11 mouse cellular contexts compared by ENCODE assay signal in the genomic region with DNA sequence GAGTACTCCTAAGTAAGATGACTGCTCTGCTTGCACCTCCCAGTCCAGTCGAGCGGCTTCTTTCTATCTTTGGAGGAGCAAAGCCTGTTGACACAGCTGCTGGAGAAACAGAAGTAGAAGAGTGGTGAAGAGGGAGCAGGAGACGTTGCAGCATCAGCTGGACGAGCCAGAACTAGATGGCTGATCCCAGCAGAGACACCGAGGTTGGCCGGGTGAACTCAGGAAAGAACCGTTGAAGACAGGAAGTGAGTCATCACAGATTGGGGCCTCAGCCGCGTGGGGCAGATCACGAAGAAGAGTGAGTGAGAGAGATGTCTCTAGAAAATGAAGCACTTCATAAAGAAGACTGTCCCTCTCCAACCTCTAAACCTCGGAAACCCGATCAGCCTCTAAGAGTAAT. TPM values are rescaled to one million over a fixed set of nuclear protein-coding genes. Genes with fewer than 3 reads are reported as not detected.
A peak's percentile ranks its signal among the peaks of the same experiment; 100 is the strongest.
DNase-seq lines count a peak whose midpoint lies in the region; ATAC-seq and TF ChIP-seq lines count a peak whose summit lies in the region.
"Had no signal": no experiment of that assay in that cellular context is flagged by ENCODE, and none has a peak within 500 bp of the region (broad histone marks: within the 10 kb centered on the region; RNA-seq: fewer than 3 reads in every experiment).

No protein-coding gene starts in this region.

- no peak for TF ChIP-seq CTCF in lung, postnatal 0 days (IDR thresholded peaks at IDR 0.05)

- H3K9ac ChIP-seq in lung, postnatal 0 days (replicated peaks; ENCODE audit: low read depth) = no peak overlapping the region
- no peak overlapping the region for H3K9ac ChIP-seq in intestine, embryonic 15.5 days
- H3K9ac ChIP-seq: forebrain, embryonic 12.5 days; hindbrain, embryonic 15.5 days; liver, embryonic 13.5 days had no signal

- peak; percentile 66 for DNase-seq in lung, postnatal 0 days (ENCODE audit: low spot score)
- no peak for DNase-seq in lung, postnatal 14 days
- DNase-seq in embryo, embryonic 10.5 days (ENCODE audit: low spot score) = no peak
- DNase-seq in layer of hippocampus, adult 9-11 months = no peak
- DNase-seq: cerebellum, postnatal 10 days; liver, embryonic 13.5 days had no signal

- H3K79me2 ChIP-seq in macrophage (ENCODE audit: inconsistent target) = no peaks in the 10 kb centered on the region

- ATAC-seq in lung, postnatal 0 days = peak; percentile 62
- peak; percentile 81 for ATAC-seq in activated CD4-positive, CD25-positive, alpha-beta regulatory T cell, adult 4 months
- ATAC-seq in intestine, embryonic 15.5 days = no peak

- H3K27ac ChIP-seq in lung, postnatal 0 days (ENCODE audit: low read length) = no peak overlapping the region
- H3K27ac ChIP-seq in macrophage = 0 out of 2 replicates have a peak overlapping the region, but pooled peaks have one; percentile 2
- H3K27ac ChIP-seq in intestine, embryonic 15.5 days = no peak overlapping the region
- H3K27ac ChIP-seq: forebrain, embryonic 12.5 days; hindbrain, embryonic 15.5 days; liver, embryonic 13.5 days had no signal

- H3K36me3 ChIP-seq in lung, postnatal 0 days (ENCODE audit: insufficient read depth, low read length) = no peaks in the 10 kb centered on the region
- no peaks in the 10 kb centered on the region for H3K36me3 ChIP-seq in macrophage (ENCODE audit: inconsistent target)
- no peaks in the 10 kb centered on the region for H3K36me3 ChIP-seq in intestine, embryonic 15.5 days
- H3K36me3 ChIP-seq: forebrain, embryonic 12.5 days; hindbrain, embryonic 15.5 days; liver, embryonic 13.5 days had no signal

- TF ChIP-seq EP300 in lung, postnatal 0 days (IDR thresholded peaks at IDR 0.05) = no peak

- WGBS in lung, postnatal 0 days = 17% methylated on average over 12 of the region's 12 CpGs
- WGBS in macrophage (ENCODE audit: missing documents) = 9% methylated on average over 11 of the region's 12 CpGs
- 39% methylated on average over 12 of the region's 12 CpGs for WGBS in intestine, embryonic 15.5 days

- H3K4me2 ChIP-seq in lung, postnatal 0 days (replicated peaks; ENCODE audit: low read depth, low read length) = no peak overlapping the region
- H3K4me2 ChIP-seq in intestine, embryonic 15.5 days (replicated peaks) = no peak overlapping the region
- H3K4me2 ChIP-seq: forebrain, embryonic 12.5 days; hindbrain, embryonic 15.5 days; liver, embryonic 13.5 days had no signal

- H3K4me3 ChIP-seq in lung, postnatal 0 days (ENCODE audit: low read depth, low read length) = no peak overlapping the region
- H3K4me3 ChIP-seq in macrophage (ENCODE audit: inconsistent target) = no peak overlapping the region
- H3K4me3 ChIP-seq in intestine, embryonic 15.5 days (replicated peaks) = no peak overlapping the region
- H3K4me3 ChIP-seq: forebrain, embryonic 12.5 days; hindbrain, embryonic 15.5 days; liver, embryonic 13.5 days had no signal

- no peaks in the 10 kb centered on the region for H3K4me1 ChIP-seq in lung, postnatal 0 days (ENCODE audit: insufficient read depth, low read depth, low read length)
- peaks cover 9% of the 10 kb centered on the region; the same call in 1 of the 2 replicates for H3K4me1 ChIP-seq in intestine, embryonic 15.5 days (replicated peaks)

- H3K9me3 ChIP-seq in lung, postnatal 0 days (ENCODE audit: low read length) = no peaks in the 10 kb centered on the region
- no peaks in the 10 kb centered on the region for H3K9me3 ChIP-seq in intestine, embryonic 15.5 days
- H3K9me3 ChIP-seq: forebrain, embryonic 12.5 days; hindbrain, embryonic 15.5 days; liver, embryonic 13.5 days had no signal

- no peaks in the 10 kb centered on the region for H3K27me3 ChIP-seq in lung, postnatal 0 days (replicated peaks; ENCODE audit: insufficient read depth, low read length)
- no peaks in the 10 kb centered on the region for H3K27me3 ChIP-seq in intestine, embryonic 15.5 days (replicated peaks)
- H3K27me3 ChIP-seq: hindbrain, embryonic 15.5 days; liver, embryonic 13.5 days had no signal

RNA-seq across cellular contexts. Expression of a gene that starts 18.5 kb away (rescaled TPM):
- polyA plus RNA-seq in lung, postnatal 0 days (2015; fragmentation: Nextera tagmentation; extraction: Ambion mirVana) = 10.6 and 17.5 TPM in 2 replicates
- under 1 TPM in 1 of 2 experiments, not detected in 1; 0.15 TPM for polyA plus RNA-seq in activated CD4-positive, CD25-positive, alpha-beta regulatory T cell, adult 4 months (2017; shearing (Covaris generic))
- total RNA-seq in macrophage (2018; cell fraction: chromatin; rRNA removed) = under 1 TPM in 1 of 26 experiments, not detected in 25; 0.98 TPM
- not detected for total RNA-seq in macrophage (2018; cell fraction: cytosol; rRNA removed)
- total RNA-seq in macrophage (2018; cell fraction: nucleus; rRNA removed) = not detected
- polyA plus RNA-seq in macrophage (2018) = not detected in 3 replicates
- 9.7 and 10.6 TPM in 2 replicates for polyA plus RNA-seq in intestine, embryonic 15.5 days (2015; fragmentation: Nextera tagmentation; extraction: Ambion mirVana)

RNA-seq across cellular contexts. Expression of a gene that starts 45.8 kb away (rescaled TPM):
- 42.0 and 42.3 TPM in 2 replicates for polyA plus RNA-seq in lung, postnatal 0 days (2015; fragmentation: Nextera tagmentation; extraction: Ambion mirVana)
- polyA plus RNA-seq in activated CD4-positive, CD25-positive, alpha-beta regulatory T cell, adult 4 months (2017; shearing (Covaris generic)) = 10 to 100 TPM; 33.9 to 58.8 TPM
- total RNA-seq in macrophage (2018; cell fraction: chromatin; rRNA removed) = 10 to 100 TPM; 15.3 to 76.2 (median 38.5) TPM
- total RNA-seq in macrophage (2018; cell fraction: cytosol; rRNA removed) = 10 to 100 TPM; 11.4 to 26.3 (median 15.7) TPM
- 10 to 100 TPM in 24 of 26 experiments, 1 to 10 TPM in 2; 9.1 to 53.7 (median 21.6) TPM for total RNA-seq in macrophage (2018; cell fraction: nucleus; rRNA removed)
- polyA plus RNA-seq in macrophage (2018) = 18.8 to 30.0 TPM (median 23.7 TPM) in 3 replicates
- 31.0 and 31.4 TPM in 2 replicates for polyA plus RNA-seq in intestine, embryonic 15.5 days (2015; fragmentation: Nextera tagmentation; extraction: Ambion mirVana)
